Mouse (Mus musculus) left cerebral cortex, adult 2 months (tissue): ENCODE data around the gene Mgarp. TPM values are rescaled to one million over a fixed set of nuclear protein-coding genes. Genes with fewer than 3 reads are reported as not detected.
A peak's percentile ranks its signal among the peaks of the same experiment; 100 is the strongest.
"Not testable (repeated sequence)": the region's sequence is repeated elsewhere in the genome, so short reads cannot be mapped to it uniquely, and the experiment has no call there.

Experiments
- DNase-seq, 2 experiments: peaks; one replicate each; pipeline ENCODE4 v3.0.0; 2021 to 2022; ENCODE audit warnings: low spot score in 2 of 2, mixed read lengths in 1 of 2; ENCODE audit errors: extremely low spot score in 1 of 2
- H3K27ac ChIP-seq: fragments of 200-600 bp; 2 replicates; pipeline ENCODE4 v1.8.1; 2022
- H3K4me3 ChIP-seq: fragments of 200-600 bp; 2 replicates; pipeline ENCODE4 v1.8.1; 2022
- CTCF ChIP-seq: fragments of 200-600 bp; IDR thresholded peaks from 2 replicates; pipeline ENCODE4 v1.8.1; 2022; ENCODE audit warnings: antibody characterized with exemption, mild to moderate bottlenecking, moderate library complexity
- intact Hi-C: fragments of 180-260 bp; cut with DNase I; formaldehyde crosslinking; loops from one replicate; pipeline ENCODE4 v1.15.1; 2025
- total RNA-seq, 2 experiments: library from RNA; stranded (reverse); gene quantifications; 2 replicates each; pipeline ENCODE4 v1.2.3; 2021

The Mgarp gene
- total RNA-seq, 2 experiments from 2014 or later, result not detected

DNA sequence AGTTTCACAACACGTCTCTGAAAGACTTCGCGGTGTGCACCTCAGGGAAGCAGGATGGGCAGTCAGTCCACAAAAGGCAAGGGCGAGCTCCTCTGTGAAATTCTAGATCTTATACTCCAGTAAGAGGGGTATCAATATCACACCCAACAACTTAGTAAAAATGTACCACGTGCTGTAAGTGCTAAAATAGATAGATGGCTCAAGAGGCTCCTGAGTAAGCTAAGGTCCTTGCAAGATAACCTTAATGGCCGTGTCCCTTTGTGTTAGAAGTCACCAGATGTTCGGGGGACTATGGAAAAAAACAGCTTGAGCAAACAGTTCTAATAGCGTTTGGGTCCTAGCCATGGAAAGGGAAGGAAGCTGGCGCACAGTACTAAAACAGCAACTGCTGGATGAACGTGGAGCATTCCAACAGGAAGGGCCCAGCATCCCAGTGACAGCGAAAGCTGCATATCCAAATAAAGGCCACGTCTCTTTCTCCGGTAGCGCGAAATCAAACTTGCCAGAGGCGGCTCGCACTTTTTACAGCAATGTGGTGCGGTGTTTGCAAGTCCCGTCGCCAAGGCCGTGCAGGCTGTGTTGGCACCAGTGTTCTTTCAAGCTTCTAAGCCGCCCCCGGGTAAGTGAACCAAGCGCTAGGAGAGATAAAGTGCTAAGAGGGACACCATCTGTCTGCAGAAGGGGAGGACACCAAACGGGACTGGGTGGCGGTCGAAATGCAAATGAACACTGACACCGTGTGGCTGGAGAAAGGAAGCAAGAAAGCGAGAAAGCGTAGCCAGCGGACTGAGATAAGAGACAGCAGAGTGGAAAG is 31.6 kb downstream of the Mgarp start:
- TF ChIP-seq CTCF, result peak; percentile 81
- H3K27ac ChIP-seq, result no peak overlapping the region
- intact Hi-C loops, result loop anchor here (1.0 to 5.0 kb wide), 6 partner anchors 24 to 238 kb away; partner anchors contain the start of genes Elf2 and Ndufc1
- H3K4me3 ChIP-seq, result peak overlapping the region; percentile 44
- peak; percentile 72 to 80 for DNase-seq

DNA sequence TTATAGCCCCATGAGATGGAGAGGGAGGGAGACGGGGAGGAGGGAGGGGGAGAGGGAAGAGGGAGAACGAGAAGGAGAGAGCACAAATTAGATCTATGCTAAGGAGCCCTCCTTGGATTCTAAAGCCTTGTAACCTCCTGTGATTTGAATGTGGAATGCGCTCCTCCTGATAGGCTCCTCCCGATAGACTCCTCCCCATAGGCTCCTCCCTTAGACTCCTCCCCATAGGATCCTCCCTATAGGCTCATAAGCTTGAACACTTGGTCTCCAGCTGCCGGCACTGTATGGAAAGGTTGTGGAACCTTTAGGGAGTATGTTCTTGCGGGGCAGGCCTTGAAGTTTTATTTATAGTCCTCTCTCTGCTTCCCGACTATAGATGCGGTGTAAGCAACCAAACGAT is 35.5 kb downstream of the Mgarp start:
- Histone ChIP-seq H3K27ac (no peak overlapping the region), H3K4me3 (no peak overlapping the region)
- no peak for DNase-seq
- intact Hi-C loops, result no loop called here
- no peak for TF ChIP-seq CTCF

DNA sequence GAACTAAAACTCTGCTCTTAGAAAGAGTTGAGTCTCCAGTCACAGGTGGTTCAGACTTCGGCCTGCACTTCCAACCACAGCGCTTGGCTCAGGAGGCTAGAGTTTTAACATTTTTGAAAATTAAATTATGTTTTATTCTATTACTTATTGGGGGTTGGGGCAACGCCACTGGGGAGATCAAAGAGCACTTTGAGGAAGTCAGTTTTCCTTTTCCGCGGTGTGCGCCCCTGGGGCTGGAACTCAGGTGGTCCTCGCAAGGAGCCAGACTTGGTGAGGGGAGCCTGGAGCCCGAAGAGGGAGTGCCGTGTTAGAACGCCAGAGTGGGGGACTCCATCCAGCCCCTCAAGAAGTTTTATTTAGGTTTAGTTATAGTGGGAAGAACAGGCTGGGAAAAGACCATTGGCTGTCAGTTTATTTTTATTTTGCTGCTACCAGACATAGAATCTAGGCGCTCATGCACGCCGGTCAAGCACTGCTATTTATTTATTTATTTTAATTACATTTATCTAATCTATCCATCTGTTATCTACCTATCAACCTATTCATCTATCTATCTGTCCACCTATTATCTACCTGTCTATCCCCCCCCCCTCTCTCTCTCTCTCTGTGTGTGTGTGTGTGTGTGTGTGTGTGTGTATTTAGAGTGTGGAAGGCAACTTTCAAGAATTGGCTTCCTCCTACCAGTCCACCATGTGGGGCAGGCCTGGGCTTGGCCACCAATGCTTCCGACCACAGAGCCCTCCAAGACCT is 36.8 kb downstream of the Mgarp start:
- TF ChIP-seq CTCF, result no peak
- intact Hi-C loops, result no loop called here
- DNase-seq, result no peak
- Histone ChIP-seq H3K27ac (no peak overlapping the region), H3K4me3 (no peak overlapping the region)

DNA sequence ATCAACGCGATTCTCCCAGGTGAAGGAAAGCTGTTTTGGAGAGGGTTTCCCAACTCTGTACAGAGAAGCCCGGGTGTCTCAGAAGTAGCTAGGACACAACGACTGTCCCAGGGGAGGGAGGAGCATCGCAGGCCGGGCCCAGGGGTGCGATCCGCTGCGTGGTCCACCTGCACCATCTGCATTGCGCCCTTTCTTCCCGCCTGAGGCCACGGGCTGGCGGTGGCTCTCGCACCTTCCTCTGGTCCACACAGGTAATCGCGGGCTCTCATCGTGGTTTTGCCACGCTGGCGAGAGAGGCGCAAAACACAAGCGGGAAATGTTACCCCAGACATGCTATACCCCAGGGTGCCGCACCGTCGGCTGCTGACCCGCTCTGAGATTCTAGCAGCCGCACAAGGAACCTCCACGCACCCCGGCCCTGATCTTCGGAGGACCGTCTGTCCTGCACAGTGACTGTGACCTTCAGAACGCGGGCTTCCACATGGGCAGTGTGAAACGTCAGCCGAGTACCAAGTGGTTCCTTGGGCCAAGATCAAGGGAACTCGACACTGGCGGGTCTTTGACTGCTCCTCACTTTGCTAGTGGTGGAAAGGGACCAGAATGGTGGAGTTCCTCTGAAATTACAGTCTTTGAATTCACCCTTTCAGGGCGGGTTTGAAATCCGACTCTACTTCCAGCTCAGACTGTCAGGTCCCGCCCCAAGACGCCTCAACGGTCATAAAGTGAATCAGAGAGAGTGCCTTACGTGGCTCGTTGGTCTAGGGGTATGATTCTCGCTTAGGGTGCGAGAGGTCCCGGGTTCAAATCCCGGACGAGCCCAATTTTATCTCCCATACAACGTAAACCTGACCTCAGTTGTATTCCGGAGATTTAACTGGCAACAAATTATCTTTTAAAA is 37.6 kb downstream of the Mgarp start:
- Histone ChIP-seq H3K27ac (no peak overlapping the region), H3K4me3 (peak overlapping the region; percentile 42)
- DNase-seq, result peak; percentile 37 to 56
- no peak for TF ChIP-seq CTCF
- intact Hi-C loops, result no loop called here

DNA sequence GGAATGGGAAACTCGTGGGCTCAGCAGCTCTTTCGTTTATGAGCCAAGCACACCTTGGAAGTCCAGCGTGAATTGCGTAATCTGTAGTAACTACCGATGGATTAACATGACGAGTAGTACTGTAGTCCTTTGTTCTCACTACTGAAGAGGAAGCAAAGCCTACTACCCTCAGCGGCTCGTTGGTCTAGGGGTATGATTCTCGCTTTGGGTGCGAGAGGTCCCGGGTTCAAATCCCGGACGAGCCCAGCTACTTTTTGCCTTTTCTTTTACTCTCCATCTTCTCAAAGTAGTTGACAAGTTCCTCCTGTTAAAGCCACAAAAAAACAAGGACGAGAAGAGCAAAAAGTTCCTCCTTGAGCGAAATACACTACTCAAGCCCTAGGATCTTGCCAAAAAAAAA is 38.4 kb downstream of the Mgarp start:
- DNase-seq, result peak; percentile 49 to 69
- TF ChIP-seq CTCF, result no peak
- intact Hi-C loops, result no loop called here
- no peak overlapping the region for H3K27ac ChIP-seq
- peak overlapping the region; percentile 33; the same call in 1 of the 2 replicates for H3K4me3 ChIP-seq

DNA sequence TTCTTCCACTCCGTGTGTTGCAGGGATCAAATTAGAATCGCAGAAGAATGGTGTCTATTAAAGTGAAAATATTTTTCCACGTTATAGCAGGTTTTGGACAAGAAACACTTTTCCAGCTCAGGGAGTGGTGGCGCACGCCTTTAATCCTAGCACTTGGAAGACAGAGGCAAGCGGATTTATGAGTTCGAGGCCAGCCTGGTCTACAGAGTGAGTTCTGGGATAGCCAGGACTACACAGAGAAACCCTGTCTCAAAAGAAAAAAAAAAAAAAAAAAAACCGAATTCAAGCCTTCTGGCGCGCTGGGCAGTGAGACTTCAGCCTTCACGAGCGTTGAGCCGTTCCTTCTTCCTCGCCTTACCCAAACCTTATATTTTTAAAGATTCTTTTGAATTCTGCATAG is 38.9 kb downstream of the Mgarp start:
- no peak for DNase-seq
- no peak for TF ChIP-seq CTCF
- intact Hi-C loops, result no loop called here
- no peak overlapping the region for H3K27ac ChIP-seq
- no peak overlapping the region; the same call in 1 of the 2 replicates for H3K4me3 ChIP-seq

DNA sequence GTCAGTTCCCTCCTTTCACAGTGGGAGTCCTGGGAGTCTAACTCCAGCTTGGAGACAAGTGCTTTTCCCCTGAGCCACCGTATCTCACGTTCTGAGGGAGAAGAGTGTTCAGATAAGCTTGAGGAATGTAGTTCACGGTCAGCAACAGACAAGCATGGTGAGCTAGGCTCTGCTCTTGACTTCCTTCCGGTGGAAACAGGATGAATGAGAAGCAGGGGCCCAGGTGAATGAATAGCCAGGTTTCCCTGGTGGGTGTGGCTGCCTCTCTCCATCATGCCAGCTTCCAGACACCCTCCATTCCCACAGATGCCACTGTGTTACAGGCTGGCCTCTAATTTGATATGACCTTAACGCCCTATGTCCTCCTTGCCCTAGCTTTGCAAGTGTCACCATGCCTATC is 39.5 kb downstream of the Mgarp start:
- no peak for DNase-seq
- intact Hi-C loops, result no loop called here
- Histone ChIP-seq H3K4me3 (no peak overlapping the region), H3K27ac (no peak overlapping the region)
- TF ChIP-seq CTCF, result no peak

DNA sequence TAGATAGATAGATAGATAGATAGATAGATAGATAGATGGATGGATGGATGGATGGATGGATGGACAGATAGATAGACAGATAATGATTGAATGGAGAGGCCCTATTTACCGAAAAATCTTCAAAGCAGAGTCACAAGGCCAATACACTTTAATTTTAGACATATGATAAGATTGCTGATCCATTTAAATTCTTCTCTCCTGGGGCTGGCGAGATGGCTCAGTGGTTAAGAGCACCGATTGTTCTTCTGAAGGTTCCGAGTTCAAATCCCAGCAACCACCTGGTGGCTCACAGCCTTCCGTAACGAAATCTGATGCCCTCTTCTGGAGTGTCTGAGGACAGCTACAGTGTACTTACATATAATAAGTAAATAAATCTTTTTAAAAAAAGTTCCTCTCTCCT is 41.6 kb downstream of the Mgarp start:
- intact Hi-C loops, result not testable (repeated sequence)

DNA sequence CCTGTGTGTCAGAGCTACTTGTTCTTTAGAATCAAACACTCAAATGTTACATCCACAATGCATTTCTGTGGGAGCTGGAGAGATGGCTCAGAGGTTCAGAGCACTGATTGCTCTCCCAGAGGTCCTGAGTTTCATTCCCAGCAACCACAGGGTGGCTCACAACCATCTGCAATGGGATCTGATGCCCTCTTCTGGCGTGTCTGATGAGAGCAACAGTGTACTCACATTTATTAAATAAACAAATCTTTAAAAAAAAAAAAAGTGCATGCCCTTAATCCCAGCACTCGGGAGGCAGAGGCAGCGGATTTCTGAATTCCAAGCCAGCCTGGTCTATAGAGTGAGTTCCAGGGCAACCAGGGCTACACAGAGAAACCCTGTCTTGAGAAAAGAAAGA is 42.5 kb downstream of the Mgarp start:
- H3K27ac ChIP-seq, result no peak overlapping the region
- intact Hi-C loops, result no loop called here
- no peak for TF ChIP-seq CTCF
- no peak for DNase-seq
- H3K4me3 ChIP-seq, result no peak overlapping the region

More for the DNA sequence above, 41.6 kb downstream of the Mgarp start:
- not testable (repeated sequence) for H3K4me3 ChIP-seq, H3K27ac ChIP-seq, DNase-seq

DNA sequence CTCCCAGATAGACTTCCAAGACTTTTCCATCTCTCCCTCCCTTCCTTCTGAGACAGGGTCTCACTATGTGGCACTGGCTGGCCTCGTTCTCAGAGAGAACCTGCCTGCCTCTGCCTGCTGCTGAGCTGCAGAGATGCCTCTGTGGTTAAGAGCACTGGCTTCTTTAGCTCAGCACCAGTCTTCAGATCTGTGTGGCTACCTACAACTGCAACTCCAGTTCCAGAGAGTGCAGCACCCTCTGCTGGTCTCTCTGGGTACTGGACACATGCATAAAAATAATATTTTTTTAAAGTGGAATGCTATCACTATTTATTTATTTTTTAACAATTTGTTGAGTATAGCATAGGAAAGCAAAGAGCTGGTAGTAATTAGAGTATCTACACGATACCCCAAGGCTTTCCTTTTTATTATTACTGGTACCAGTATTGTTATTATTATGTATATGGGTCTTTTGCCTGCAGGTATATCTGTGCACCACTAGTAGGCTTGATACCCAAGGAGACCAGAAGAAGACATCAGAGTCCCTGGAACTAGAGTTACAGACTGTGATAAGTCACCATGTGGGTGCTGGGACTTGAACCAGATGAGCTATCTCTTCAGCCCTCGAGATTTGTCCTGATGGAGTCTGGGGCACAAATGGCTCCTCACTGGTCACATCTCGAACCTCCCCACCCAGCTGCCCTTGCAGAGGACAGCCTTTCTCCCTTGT is 43.1 kb downstream of the Mgarp start:
- H3K4me3 ChIP-seq, result no peak overlapping the region
- no peak overlapping the region for H3K27ac ChIP-seq
- intact Hi-C loops, result loop anchor here (1.0 kb wide), 1 partner anchor 64 kb away; no protein-coding TSS in a partner anchor
- TF ChIP-seq CTCF, result peak; percentile 81
- peak in 1 of 2 experiments; percentile 24 for DNase-seq

DNA sequence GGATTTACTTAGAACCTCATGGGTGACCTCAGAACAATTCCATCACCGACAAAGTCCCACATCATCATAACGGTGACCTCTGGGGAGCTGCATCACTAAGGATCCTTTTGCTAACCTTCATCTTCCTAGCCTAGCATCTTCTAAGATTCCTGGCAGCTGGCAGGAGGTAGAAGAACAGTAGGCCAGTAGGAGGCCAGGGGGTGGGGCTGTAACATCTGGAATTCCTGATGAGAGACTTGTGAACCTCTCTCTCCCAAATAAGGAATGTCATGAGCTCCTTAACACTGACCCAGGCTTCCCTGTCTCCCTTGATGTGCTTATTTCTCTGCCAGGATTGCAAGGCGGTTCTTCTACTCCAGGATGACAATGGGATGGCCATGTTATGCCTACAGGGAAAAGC is 45.7 kb downstream of the Mgarp start:
- intact Hi-C loops, result no loop called here
- no peak for TF ChIP-seq CTCF
- H3K4me3 ChIP-seq, result no peak overlapping the region

More for the DNA sequence above, 45.7 kb downstream of the Mgarp start:
- no peak for DNase-seq
- no peak overlapping the region for H3K27ac ChIP-seq
